Mouse (Mus musculus) ES-E14 (cell line): Measurements from ENCODE around the gene Lrrc10b.

ENCODE experiments used
- MAFK ChIP-seq: IDR thresholded peaks from 2 replicates; pipeline ENCODE4 v1.6.1; 2014; ENCODE audit warnings: mild to moderate bottlenecking, low read depth, low read length, inconsistent platforms; ENCODE audit not compliant: insufficient read depth
- ZNF384 ChIP-seq: IDR thresholded peaks from 2 replicates; pipeline ENCODE4 v1.6.1; 2012; ENCODE audit warnings: low read depth, low read length, inconsistent platforms

- TF ChIP-seq ZNF384 (no peak), MAFK (no peak)
These were observed 29.8 kb downstream of the Lrrc10b start for GRCm38 (mm10) chr19:10427431-10427830.
